Mouse (Mus musculus): Measurements from ENCODE around the gene Ppm1j. TPM values are rescaled to one million over a fixed set of nuclear protein-coding genes. Genes with fewer than 3 reads are reported as not detected.
A peak's percentile ranks its signal among the peaks of the same experiment; 100 is the strongest.
"Not testable (repeated sequence)": the region's sequence is repeated elsewhere in the genome, so short reads cannot be mapped to it uniquely, and the experiment has no call there.

Gene Ppm1j
- total RNA-seq (2022): 10 to 100 TPM in 2 of 4 experiments, 1 to 10 TPM in 2; 3.9 to 12.9 (median 9.3) TPM

DNA sequence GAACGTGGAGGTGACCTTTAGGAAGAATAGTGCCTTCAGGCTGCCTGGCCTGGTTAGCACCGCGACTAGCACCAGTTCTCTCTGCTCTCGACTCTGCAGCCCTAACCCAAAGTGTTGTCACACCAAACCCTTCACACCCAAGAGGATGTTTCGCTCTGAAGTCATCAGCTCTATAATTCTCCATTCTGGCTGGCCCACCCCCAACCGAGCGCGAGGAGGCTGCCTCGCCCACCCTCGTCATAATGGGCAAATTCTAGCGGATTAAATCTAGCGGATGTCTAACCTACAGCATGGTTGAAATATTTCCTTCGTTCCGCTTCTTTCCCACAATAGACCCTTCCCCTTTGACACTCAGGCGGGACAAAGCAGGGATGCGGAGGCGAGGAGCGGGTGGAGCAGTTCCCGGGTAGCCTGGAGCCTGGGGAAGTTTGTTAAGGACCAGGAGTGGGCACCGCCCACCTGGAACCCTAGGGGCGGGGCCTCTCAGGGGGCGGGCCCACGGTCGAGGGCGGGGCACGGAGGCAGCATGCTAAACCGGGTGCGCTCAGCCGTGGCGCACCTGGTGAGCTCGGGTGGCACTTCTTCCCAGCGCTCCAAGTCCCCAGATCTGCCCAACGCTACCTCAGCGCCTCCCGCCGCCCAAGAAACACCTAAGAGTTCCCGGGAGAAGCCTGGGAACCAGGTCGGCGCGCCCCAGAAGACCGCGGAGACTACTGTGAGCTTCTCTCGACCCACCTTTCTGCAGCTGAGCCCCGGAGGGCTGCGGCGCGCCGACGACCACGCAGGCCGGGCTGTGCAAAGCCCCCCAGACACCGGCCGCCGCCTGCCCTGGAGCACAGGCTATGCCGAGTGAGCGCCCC is at the start of gene Ppm1j:
Gene Ppm1j, plus strand, starts transcription at position 496 of the 860 bp plus-strand sequence.
- peak; percentile 50 for DNase-seq

DNA sequence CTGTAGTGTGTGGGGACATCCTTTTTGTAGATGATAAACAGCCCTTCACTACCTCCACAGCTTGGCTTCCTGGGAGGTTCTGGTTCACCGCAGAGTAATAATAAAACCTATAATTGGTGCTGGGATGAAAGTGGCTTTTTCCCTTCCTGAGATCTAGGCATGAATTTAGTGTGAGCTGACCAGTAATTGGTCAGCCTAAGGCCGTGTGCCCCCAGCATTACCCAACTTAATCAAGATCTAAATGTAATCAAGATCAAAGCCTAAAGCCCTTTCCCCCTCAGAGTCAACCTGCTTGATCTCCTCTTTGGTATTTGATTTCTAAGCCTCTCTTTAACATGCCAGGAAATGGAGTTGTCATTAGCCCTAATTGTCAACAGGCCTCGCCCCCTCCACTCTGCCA is 47.9 kb upstream of the Ppm1j start:
- DNase-seq: no peak

DNA sequence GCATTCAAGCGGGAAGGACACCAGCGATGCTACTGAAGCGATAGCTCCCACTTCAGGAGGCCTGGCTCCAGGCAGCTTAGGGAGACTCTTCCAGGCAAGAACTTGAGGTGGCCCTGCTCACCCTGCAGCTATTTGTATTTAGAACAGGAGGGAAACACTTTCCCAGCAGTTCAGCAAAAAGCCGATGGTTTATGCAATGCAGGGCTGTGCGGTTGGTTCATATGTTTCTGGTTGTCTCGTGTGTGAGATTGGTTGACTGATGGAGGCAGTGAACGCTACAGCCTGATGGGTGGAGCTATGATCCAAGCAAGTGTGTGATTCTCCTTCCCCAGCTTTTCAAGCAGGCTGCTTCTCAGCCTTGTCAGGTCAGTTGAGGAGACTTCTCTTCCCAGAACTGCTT is 46.2 kb upstream of the Ppm1j start:
- DNase-seq: no peak

DNA sequence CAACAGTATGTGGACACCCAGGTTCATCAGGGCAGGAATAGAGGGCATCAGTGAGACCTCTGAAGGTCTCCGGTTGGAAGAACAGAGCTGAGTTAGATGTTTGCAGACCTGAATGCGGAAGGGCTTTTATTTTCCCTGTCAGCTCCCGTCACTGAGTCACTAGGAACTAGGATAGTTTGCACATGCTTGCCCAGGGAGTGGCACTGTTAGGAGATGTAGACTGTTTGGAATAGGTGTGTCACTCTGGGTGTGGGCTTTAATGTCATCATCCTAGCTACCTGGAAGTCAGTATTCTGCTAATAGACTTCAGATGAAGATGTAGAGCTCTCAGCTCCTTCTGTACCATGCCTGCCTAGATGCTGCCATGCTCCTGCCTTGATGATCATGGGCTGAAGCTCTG is 38.9 kb upstream of the Ppm1j start:
- no peak for DNase-seq

DNA sequence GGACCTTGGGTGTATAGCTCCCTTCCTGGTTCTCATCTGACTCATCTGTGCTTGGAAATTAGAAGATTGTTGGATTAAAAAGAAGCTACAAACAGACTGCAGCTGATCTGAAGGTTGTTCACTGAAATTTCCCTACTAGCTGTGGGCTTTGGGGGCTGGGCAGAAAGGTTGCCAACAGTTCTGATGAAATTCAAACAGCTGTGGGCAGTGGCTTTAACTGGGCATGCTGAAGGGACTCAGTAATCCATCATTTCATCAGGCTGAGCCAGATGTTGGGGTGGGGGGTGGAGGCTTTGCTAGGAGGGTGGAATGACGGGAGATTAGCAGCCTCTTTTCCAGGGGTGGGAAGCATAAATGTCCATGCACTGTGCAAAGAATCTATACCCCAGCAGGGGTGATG is 37.7 kb upstream of the Ppm1j start:
- DNase-seq: no peak

DNA sequence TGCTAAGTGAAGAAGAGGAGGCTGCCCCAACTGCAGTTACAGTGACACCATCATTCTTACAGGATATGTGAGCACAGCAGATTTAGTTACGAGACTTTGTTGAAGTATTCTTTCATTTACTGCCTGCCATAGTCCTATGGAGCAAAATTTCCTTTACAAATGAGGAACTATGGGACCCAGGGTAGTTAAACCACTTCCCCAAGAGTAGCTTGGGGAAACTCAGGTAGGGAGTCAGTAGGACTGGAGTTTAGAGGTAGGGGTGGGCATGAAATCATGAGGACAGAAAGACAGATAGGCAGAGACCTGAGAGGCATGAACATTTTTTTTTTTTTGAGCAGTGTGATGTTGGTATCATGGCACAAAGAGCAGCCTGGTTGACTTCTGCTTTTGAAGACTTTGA is 37.0 kb upstream of the Ppm1j start:
- DNase-seq: no peak

DNA sequence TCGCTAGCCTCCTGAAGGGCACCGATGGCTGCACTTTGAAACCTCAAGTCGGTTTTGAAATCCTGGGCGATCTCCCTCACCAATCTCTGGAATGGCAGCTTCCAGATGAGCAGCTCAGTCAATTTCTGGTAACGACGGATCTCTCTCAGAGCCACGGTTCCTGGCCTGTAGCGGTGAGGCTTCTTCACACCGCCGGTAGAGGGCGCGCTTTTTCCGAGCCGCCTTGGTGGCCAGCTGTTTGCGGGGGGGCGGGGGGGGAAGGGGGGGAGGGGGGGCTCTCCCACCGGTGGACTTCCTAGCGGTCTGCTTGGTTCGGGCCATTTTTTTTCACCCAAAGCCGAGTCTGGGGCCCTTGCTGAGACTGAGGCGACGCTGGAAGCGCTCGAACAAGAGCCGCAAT is 28.0 kb upstream of the Ppm1j start:
- not testable (repeated sequence) for DNase-seq

DNA sequence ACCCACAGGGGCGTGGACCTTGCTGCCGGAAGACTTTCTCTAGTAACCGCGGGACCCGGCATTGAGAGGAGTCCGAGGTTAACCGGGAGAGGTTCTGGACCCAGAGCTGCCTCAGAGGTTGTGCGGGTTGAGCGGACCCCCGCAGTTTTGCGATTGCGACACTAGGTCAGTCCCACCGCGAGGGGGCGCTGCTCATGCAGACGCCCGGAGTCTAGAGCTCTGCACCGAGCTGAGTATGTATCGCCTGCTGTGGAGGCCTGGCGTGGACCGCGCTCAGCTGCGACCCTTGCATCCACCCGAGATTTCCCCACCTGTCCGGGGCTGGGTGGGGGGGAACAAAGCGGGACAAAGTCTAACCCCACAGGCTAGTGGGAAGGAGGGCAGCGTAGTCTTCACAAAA is 22.4 kb upstream of the Ppm1j start:
- DNase-seq: peak; percentile 26

DNA sequence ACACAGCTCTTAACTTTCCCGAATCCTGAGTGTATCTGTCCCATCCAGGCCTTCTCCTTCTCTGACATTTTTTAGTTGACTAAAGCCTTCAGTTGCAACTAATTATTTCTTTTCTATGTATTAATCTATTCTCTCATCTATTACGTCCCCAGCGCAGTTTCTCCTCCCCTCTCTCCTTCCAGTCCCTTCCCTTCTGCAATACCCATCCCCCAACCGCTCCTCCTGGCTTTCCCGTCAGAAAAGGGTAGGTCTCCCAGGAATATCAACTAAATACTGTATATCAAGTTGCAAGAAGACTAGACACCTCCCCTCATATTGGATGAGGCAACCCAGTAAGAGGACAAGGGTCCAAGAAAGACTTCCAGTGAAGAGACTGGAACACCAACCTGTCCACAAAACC is 22.0 kb upstream of the Ppm1j start:
- no peak for DNase-seq

DNA sequence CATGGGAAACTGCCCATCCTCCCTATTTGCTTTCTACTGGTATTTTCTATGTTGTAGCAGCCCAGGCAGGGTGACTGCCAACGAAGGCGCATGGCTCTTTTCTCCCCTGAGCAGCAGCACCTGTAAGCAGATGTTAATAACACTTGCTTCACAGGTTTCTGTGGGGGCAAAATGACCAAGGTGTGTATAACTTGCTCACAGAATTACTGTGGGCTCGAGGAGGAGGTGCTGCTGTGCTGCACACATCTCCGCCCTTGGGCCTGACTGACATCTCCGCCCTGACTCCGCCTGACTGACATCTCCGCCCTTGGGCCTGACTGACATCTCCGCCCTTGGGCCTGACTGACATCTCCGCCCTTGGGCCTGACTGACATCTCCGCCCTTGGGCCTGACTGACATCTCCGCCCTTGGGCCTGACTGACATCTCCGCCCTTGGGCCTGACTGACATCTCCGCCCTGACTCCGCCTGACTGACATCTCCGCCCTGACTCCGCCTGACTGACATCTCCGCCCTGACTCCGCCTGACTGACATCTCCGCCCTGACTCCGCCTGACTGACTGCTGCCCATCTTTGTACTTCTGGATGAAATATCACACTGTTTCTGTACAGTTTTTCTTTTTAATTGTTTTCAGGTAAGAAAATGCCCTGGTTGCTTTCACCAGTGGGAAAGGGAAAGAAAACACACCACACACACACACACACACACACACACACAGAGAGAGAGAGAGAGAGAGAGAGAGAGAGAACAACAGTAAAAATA is 18.6 kb upstream of the Ppm1j start:
- not testable (repeated sequence) for DNase-seq

DNA sequence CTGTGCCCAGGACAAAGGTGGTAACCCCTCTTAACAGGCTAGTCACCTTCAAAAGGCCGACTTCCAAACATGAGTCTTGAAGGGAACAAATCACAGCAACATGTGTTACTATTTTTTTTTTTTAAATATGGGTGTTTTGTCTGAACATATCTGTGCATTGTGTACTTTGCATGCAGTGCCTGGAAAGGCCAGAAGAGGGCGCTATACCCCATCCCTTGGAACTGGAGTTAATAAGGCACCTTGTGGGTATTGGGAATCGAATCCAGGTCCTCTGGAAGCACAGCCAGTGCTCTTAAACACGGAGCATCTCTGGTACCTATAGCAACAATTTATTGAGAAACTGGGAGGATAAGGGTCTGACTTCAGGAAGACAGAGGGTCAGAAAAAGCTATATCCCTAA is 15.8 kb upstream of the Ppm1j start:
- DNase-seq: no peak

DNA sequence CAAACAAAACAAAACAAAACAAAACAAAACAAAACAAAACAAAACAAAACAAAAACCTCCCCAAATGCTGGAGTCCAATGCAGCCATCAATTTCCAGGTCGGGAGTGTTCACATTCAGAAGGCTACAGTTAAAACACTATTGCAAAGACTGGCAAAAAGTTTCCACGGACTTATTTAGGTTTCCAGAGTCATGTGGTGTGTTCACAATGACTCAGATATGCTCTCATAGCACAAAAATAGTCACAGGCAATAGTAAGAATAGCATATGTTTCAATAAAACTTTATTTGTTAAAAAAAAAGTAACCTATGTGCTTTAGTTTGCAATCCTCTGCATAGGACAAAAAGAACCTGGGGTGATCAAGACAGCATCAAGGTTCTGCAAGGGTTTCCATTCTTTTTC is 13.7 kb upstream of the Ppm1j start:
- DNase-seq: no peak

DNA sequence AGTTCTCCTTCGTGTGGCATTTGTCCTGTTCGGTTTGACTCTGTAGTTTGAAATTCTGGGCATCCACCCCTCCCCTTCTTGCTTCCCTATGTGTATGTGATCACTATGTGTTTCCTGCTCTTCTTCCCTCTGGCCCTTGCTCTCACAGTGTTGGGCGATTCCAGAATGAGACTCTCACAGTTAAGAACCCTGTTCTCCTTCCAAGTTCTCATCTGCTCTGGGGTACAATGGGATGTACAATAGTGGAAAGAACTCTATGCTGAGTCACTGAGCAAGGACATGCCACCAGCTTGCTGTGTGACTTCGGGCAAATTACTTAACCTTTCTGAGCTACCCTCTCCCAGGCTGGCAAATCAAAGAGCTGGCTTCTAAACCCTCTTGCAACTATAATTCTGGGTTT is 13.1 kb upstream of the Ppm1j start:
- no peak for DNase-seq

DNA sequence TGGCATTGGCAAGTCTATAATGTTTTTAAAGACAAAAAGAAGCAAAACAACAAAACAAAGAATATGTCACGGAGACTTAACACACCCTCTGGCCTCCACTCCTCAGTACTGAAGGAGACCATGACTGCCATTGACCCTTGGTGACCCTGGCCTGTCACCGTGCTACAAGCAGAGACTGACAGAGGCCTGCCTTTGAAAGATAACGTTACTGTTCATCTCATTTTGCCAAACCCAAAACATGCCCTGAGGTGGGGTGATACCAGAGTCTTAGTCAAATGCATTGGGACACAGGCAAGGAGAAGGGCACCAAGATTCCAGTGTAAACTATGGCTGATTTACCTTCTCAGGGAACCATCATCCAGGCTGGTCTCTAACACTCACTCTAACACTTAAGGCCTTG is 11.7 kb upstream of the Ppm1j start:
- DNase-seq: no peak

DNA sequence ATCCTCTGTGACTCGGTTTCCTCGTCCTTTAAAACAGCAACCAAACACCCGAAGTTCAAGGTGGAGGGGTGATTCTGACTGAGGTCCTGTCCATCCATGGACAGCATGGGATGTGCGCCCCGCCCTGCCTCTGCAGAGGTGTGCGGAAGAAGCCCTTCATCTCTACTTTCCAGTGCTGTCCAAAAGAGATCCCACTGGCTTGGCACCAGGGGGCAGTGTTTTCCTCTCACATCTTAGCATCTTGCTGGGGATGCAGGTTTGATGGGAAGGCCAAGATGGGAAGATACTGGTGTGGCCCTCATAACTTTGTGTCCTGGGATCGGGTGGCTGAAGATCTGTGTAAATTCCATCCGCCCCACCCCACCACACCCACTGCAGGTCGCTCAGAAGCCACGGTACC is 10.8 kb upstream of the Ppm1j start:
- no peak for DNase-seq

DNA sequence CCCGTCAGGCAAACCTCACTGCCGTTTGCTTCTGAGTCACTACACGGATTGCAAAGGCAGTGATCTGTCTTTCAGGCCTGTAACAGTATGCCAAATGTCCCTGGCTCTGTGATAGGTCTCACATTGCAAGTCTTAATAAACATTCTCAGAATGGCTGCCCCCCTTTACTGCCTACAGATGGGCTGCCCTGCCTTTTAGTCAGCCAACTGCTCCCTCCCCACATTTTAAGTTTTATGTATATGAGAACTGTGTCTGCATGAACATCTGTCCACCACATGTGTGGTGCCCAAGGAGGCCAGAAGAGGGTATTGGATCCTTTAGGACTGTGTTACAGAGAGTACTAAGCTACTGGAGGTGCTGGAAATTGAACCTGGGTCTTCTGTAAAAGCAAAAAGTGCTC is 9.9 kb upstream of the Ppm1j start:
- no peak for DNase-seq

DNA sequence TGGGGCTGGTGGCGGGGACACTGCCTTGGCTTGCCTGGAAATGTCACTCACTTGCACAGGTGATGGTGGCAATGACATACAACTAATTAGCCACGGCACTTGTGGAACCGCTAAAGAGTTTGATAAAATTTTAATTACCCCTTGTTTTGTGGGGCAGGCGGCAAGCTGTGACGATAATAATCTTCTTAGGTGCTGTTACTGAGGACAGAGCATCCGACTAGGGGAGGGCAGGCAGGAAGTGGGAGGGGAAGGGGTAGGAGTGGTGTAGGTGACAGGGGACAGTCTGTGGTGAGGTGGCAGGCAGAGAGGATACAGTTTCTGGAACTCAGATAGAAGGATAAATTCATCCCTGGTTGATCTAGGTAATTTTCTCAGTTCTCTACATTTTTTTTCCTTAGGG is 9.4 kb upstream of the Ppm1j start:
- no peak for DNase-seq

DNA sequence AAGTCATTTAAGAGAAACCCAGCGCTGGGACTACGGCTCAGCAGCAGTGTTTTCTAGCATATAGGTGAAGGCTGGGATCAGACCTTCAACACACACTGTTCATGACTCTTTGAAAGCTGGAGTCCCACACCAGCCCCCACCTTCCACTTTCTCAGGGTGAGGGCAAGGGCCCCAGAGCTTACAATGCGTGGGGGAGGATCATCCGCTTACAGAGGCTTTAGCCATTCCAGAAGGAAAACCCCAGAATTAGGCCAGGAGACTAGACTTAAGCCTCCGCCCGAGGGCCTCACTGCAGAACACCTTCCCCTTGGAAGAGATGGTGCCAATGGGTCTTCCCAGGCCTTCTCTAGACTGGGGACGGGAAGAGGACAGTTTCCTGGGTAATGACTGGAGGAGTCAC is 7.6 kb upstream of the Ppm1j start:
- DNase-seq: no peak

DNA sequence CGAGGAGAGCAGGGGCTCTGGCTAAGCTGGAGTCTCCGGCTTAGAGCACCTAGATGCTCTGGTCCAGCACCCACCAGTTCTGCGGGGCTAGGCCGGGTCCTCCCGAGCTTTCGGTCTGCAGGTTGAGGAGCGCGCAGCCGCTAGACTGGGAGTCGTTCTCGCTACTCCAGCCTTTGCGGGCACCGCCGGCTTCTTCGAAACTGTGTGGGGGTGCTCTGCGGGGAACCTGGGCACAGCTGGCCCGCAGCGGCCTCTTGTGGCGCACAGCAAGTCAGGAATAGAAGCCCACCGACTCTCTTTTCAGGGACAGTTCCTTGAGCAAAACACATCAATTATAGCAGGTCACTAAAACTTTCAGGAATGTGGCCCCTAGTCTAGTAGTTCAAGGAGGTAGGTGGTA is 3.5 kb upstream of the Ppm1j start:
- DNase-seq: no peak

DNA sequence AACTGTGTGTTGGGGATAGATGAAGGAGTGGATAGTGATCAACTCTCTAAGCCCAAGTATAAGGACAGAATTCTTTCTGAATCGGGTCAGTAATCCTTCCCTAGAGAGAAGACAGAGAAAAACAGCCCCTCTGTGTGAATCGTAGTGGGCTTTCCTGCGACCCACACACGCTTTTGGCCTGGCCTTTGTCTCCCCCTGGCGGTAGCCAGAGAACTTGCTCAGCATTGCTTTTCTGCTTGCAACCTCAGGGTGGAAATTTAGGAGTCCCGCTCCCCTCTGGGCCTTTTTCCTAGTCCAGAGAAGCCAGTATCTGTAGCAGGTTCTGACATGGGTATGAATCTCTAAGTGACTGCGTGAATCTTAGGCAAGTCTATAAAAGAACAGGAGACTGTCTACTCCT is 907 bp upstream of the Ppm1j start:
- DNase-seq: no peak

DNA sequence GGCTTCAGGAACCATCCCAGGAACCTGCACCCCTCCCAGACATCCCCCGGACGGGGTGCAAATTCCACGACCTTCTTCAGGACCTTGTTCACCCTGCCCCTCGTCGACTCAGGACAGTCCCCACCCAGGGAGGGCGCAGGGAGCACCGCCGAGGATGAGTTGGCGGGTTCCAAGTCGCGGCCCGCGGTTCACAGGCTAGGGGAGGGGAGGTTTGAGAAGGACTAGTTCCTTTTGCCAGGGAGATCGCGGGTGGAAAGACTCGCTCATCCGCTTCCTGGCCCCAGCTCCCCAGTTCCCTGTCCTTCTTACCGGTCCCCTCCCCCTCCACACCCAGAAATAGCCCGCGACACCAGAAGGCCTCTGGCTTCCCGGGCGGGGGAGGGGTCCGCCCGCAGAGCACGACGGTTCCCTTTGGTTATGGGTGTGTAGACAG is 631 bp downstream of the Ppm1j start, which contains the start of gene Fam19a3:
Gene Fam19a3, minus strand, starts transcription at position 370 of the 433 bp plus-strand sequence.
- no peak for DNase-seq

DNA sequence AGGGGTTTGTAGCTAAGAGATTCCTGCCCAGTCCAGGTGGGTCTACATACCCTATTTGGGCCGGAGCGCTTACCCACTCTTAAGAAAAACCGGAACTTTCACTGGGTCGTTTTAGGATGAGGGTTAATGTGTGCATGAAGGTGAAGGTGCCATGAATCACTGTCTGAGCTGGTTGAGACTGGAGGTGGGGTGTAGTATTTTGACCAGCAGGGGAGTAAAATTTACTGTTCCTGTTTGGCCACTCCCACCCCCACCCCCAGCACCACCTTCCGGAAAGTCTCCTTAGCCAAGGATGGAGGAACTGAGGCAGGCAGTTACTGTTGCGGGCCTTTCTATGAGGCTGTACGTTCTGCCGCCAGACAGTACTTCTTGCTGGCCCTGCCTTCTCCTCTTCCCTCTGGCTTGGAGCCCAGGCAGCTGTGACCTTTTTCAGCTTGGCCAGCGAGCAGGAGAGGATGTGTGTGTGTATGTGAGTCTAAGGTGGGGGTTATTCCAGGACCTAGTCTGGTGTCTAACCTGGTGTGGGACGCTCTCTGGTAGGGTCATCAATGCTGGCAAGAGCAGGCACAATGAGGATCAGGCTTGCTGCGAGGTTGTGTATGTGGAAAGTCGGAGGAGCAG is 1.3 kb downstream of the Ppm1j start:
- peak; percentile 65 for DNase-seq

DNA sequence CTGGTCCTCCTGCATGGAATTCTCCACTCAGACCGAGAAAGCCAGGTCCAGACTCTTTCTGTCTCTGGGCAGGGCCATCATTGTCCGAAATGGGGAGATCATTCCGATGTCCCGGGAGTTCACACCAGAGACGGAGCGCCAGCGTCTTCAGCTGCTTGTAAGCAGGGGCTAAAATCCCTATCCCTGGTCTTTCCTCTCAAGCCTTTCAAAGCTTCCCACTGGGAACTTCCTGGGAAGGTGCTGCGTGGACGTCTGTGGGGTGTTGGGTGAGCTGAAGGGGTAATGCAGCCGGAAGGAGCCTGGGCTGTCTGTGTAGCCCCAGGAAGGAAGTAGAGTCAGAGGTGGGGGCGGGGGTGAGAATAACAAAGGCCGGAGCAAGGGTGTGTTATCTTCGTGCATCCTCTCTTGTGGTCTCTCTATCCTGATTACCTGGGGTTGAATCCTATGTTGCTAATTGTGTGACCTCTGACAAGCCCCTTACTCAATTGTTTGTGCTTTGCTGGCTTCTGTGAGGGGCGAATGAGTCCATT is 3.2 kb downstream of the Ppm1j start:
- no peak for DNase-seq
